12 mouse cellular contexts compared by ENCODE assay signal in the genomic region with DNA sequence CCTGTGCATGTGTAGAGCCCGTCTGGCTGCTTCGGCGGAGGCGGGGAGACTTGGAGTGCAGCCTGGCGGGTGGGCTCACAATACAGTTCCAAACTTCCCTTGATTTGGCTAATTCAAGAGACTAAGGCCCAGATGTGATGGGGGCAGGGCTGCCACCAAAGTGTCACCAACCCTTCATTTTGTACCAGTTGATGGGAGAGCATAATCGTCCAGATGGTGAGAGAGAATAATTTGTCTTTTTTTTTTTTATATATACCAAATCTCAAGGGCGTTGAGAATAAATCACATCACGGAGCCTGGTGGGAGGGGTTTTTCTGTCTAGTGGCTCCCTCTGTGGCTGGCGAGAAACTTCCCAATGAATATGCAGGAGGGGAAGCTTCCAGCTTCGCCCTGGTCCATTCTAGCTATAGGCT. TPM values are rescaled to one million over a fixed set of nuclear protein-coding genes. Genes with fewer than 3 reads are reported as not detected.
DNase-seq lines count a peak whose midpoint lies in the region; ATAC-seq and TF ChIP-seq lines count a peak whose summit lies in the region.
"Had no signal": no experiment of that assay in that cellular context is flagged by ENCODE, and none has a peak within 500 bp of the region (broad histone marks: within the 10 kb centered on the region; RNA-seq: fewer than 3 reads in every experiment).

No protein-coding gene starts in this region.

- no peak for TF ChIP-seq CTCF in midbrain, postnatal 0 days (IDR thresholded peaks at IDR 0.05)
- no peak; the same call in none of the 2 replicates for TF ChIP-seq CTCF in left cerebral cortex, adult 2 months (IDR thresholded peaks at IDR 0.05)

- no peak for DNase-seq in midbrain, postnatal 0 days (ENCODE audit: low spot score)
- DNase-seq in frontal cortex, postnatal 10 days (ENCODE audit: low spot score in 2 of 2), result peak; percentile 68 to 87
- peak; percentile 44 to 65 for DNase-seq in left cerebral cortex, adult 2 months (ENCODE audit: extremely low spot score in 1 of 2, low spot score in 2 of 2)
- DNase-seq in thymus, adult 18-20 months, result no peak
- DNase-seq in heart, postnatal 25 days (ENCODE audit: low spot score), result no peak
- DNase-seq: thymus, postnatal 14 days had no signal

- peaks cover 11% of the 10 kb centered on the region for H3K4me1 ChIP-seq in midbrain, embryonic 15.5 days
- H3K4me1 ChIP-seq in midbrain, postnatal 0 days (ENCODE audit: insufficient read depth, low read length), result no peaks in the 10 kb centered on the region

- no peaks in the 10 kb centered on the region for H3K9me3 ChIP-seq in midbrain, embryonic 15.5 days
- no peaks in the 10 kb centered on the region for H3K9me3 ChIP-seq in midbrain, postnatal 0 days (ENCODE audit: low read length)
- H3K9me3 ChIP-seq: G1E had no signal

- peak overlapping the region; percentile 20; the same call in 1 of the 2 replicates for H3K27ac ChIP-seq in midbrain, embryonic 15.5 days
- no peak overlapping the region for H3K27ac ChIP-seq in midbrain, postnatal 0 days (ENCODE audit: low read depth, low read length)
- H3K27ac ChIP-seq in left cerebral cortex, adult 2 months, result peak overlapping the region; percentile 64
- H3K27ac ChIP-seq: kidney, postnatal 0 days; liver, embryonic 14.5 days had no signal

- H3K4me2 ChIP-seq in midbrain, embryonic 15.5 days, result no peak overlapping the region
- no peak overlapping the region for H3K4me2 ChIP-seq in midbrain, postnatal 0 days (ENCODE audit: low read depth, low read length, poor library complexity, severe bottlenecking)
- H3K4me2 ChIP-seq: heart, embryonic 11.5 days had no signal

- intact Hi-C loops in left cerebral cortex, adult 2 months (cut with DNase I), result loop anchor here (2.0 kb wide), 1 partner anchor 43 kb away; a partner anchor contains a TSS
- intact Hi-C loops in heart, postnatal 25 days (cut with DNase I), result no loop called here

- H3K9ac ChIP-seq in midbrain, embryonic 15.5 days, result no peak overlapping the region
- H3K9ac ChIP-seq in midbrain, postnatal 0 days (replicated peaks; ENCODE audit: low read length, poor library complexity, severe bottlenecking), result no peak overlapping the region
- H3K9ac ChIP-seq: liver, embryonic 14.5 days had no signal

- no peak for ATAC-seq in midbrain, embryonic 15.5 days (replicated peaks)
- ATAC-seq in midbrain, postnatal 0 days (ENCODE audit: low FRiP score), result no peak
- no peak for ATAC-seq in erythroblast, adult 5-6 weeks (replicated peaks; ENCODE audit: low FRiP score, poor library complexity, severe bottlenecking)

- 25% methylated on average over 10 of the region's 10 CpGs for WGBS in midbrain, embryonic 15.5 days
- 40% methylated on average over 10 of the region's 10 CpGs for WGBS in midbrain, postnatal 0 days

- H3K27me3 ChIP-seq in midbrain, embryonic 15.5 days (replicated peaks), result no peaks in the 10 kb centered on the region
- H3K27me3 ChIP-seq in midbrain, postnatal 0 days (ENCODE audit: insufficient read depth, low read length), result no peaks in the 10 kb centered on the region

- no peak overlapping the region for H3K4me3 ChIP-seq in midbrain, embryonic 15.5 days
- H3K4me3 ChIP-seq in midbrain, postnatal 0 days (ENCODE audit: low read depth, low read length), result no peak overlapping the region
- no peak overlapping the region for H3K4me3 ChIP-seq in left cerebral cortex, adult 2 months

- H3K36me3 ChIP-seq in midbrain, embryonic 15.5 days (replicated peaks), result no peaks in the 10 kb centered on the region
- H3K36me3 ChIP-seq in midbrain, postnatal 0 days (ENCODE audit: insufficient read depth, low read length), result no peaks in the 10 kb centered on the region
- H3K36me3 ChIP-seq: G1E had no signal

RNA-seq across cellular contexts. Expression of a gene that starts 24.4 kb away (rescaled TPM):
- polyA plus RNA-seq in midbrain, embryonic 15.5 days (2015; fragmentation: Nextera tagmentation; extraction: Ambion mirVana), result 5.0 and 7.8 TPM in 2 replicates
- total RNA-seq in midbrain, postnatal 0 days (2014; rRNA removed), result 4.5 and 6.9 TPM in 2 replicates
- polyA plus RNA-seq in midbrain, postnatal 0 days (2015; fragmentation: Nextera tagmentation; extraction: Ambion mirVana), result 5.7 and 7.1 TPM in 2 replicates
- total RNA-seq in left cerebral cortex, adult 2 months (2021), result 10 to 100 TPM; 33.5 to 50.4 TPM
- total RNA-seq in heart, postnatal 25 days (2021), result 10 to 100 TPM; 21.6 to 31.0 TPM
- total RNA-seq in erythroblast, adult 5-6 weeks (2015; ENCODE audit: low replicate concordance), result not detected in 2 replicates
- 0.85 and 1.5 TPM in 2 replicates for total RNA-seq in erythroblast, adult 5-6 weeks (2017; ENCODE audit: low replicate concordance)

RNA-seq across cellular contexts. Expression of a gene that starts 43.0 kb away (rescaled TPM):
- polyA plus RNA-seq in midbrain, embryonic 15.5 days (2015; fragmentation: Nextera tagmentation; extraction: Ambion mirVana), result 31.1 and 33.9 TPM in 2 replicates
- total RNA-seq in midbrain, postnatal 0 days (2014; rRNA removed), result 25.7 and 28.5 TPM in 2 replicates
- 22.2 and 30.6 TPM in 2 replicates for polyA plus RNA-seq in midbrain, postnatal 0 days (2015; fragmentation: Nextera tagmentation; extraction: Ambion mirVana)
- total RNA-seq in left cerebral cortex, adult 2 months (2021), result 10 to 100 TPM; 36.8 to 39.3 TPM
- 10 to 100 TPM; 14.2 to 16.4 TPM for total RNA-seq in heart, postnatal 25 days (2021)
- 32.0 and 32.9 TPM in 2 replicates for total RNA-seq in erythroblast, adult 5-6 weeks (2015; ENCODE audit: low replicate concordance)
- total RNA-seq in erythroblast, adult 5-6 weeks (2017; ENCODE audit: low replicate concordance), result 47.7 and 77.6 TPM in 2 replicates

Comparison
In these comparisons a context has a peak if more than half of its experiments do, and no peak if none do; other contexts are left out.
1. DNase-seq: peak in frontal cortex, postnatal 10 days (2 of 2) and left cerebral cortex, adult 2 months (2 of 2); none in midbrain, postnatal 0 days (single experiment), thymus, adult 18-20 months (0 of 2) and heart, postnatal 25 days (single experiment).